Mouse (Mus musculus) neural tube, embryonic 11.5 days (tissue): Measurements from ENCODE around the gene Kif9. TPM values are rescaled to one million over a fixed set of nuclear protein-coding genes. Genes with fewer than 3 reads are reported as not detected.

Experiments used
- polyA plus RNA-seq: library from polyadenylated mRNA; unstranded; fragments of >200 nt; fragmentation: Nextera tagmentation; extraction: Ambion mirVana; gene quantifications from 2 replicates; pipeline ENCODE4 v1.2.1, GENCODE M21; 2014

Gene Kif9
- polyA plus RNA-seq, 1 experiment from 2014 or later: 0.89 TPM

Other genes starting within 250 kb of the Kif9 start
- gene Cspg5, start 233.2 kb upstream of the Kif9 start, polyA plus RNA-seq: 19.6 and 21.3 TPM in 2 replicates
- 39.0 and 43.2 TPM in 2 replicates for gene Elp6, start 171.8 kb upstream of the Kif9 start, polyA plus RNA-seq
- 25.9 and 29.2 TPM in 2 replicates for gene Scap, start 143.7 kb upstream of the Kif9 start, polyA plus RNA-seq
- gene Ptpn23, start 68.7 kb upstream of the Kif9 start, polyA plus RNA-seq: 15.4 and 15.9 TPM in 2 replicates
- 0.78 and 0.88 TPM in 2 replicates for gene Ngp, start 57.2 kb upstream of the Kif9 start, polyA plus RNA-seq
- 11.0 and 11.1 TPM in 2 replicates for gene Klhl18, start 264 bp upstream of the Kif9 start, polyA plus RNA-seq
- 45.0 and 50.6 TPM in 2 replicates for gene Setd2, start 55.6 kb downstream of the Kif9 start, polyA plus RNA-seq
- gene Nradd, start 147.5 kb downstream of the Kif9 start, polyA plus RNA-seq: 23.4 and 24.3 TPM in 2 replicates
- gene Nbeal2, start 177.2 kb downstream of the Kif9 start, polyA plus RNA-seq: 0.87 and 1.1 TPM in 2 replicates
- 131 and 134 TPM in 2 replicates for gene Ccdc12, start 179.5 kb downstream of the Kif9 start, polyA plus RNA-seq